Comparison of ENCODE assay signal across 11 mouse cellular contexts in genomic region chr6:108648072-108648471, GRCm38 (mm10).
"Had no signal": no experiment of that assay in that cellular context is flagged by ENCODE, and none has a peak within 500 bp of the region (broad histone marks: within the 10 kb centered on the region; RNA-seq: fewer than 3 reads in every experiment).

No protein-coding gene starts in this region.

- DNase-seq: kidney, adult 8-10 months; kidney, postnatal 25 days; lung, adult 2 months; lung, postnatal 36 days; thymus, adult 2 months; thymus, postnatal 25 days had no signal

- H3K9ac ChIP-seq: liver, embryonic 14.5 days; stomach, embryonic 15.5 days had no signal

- H3K4me3 ChIP-seq: left cerebral cortex, adult 2 months; limb, embryonic 10.5 days; stomach, embryonic 15.5 days had no signal

- H3K4me1 ChIP-seq: limb, embryonic 10.5 days; stomach, embryonic 15.5 days had no signal

- ATAC-seq: lung, postnatal 0 days had no signal

- H3K27ac ChIP-seq: left cerebral cortex, adult 2 months; limb, embryonic 10.5 days; liver, embryonic 14.5 days; stomach, embryonic 15.5 days had no signal

- H3K36me3 ChIP-seq: limb, embryonic 10.5 days; stomach, embryonic 15.5 days had no signal

- H3K9me3 ChIP-seq: limb, embryonic 10.5 days; stomach, embryonic 15.5 days had no signal

- H3K27me3 ChIP-seq: stomach, embryonic 15.5 days had no signal

- H3K4me2 ChIP-seq: stomach, embryonic 15.5 days had no signal
